Mouse (Mus musculus) liver, adult 2 months (tissue): ENCODE data around the gene Dnajb5. TPM values are rescaled to one million over a fixed set of nuclear protein-coding genes. Genes with fewer than 3 reads are reported as not detected.
A peak's percentile ranks its signal among the peaks of the same experiment; 100 is the strongest.

Experiments used
- DNase-seq: peaks from one replicate; pipeline ENCODE4 v3.0.0-alpha.2; 2011; ENCODE audit warnings: low read depth, low spot score; ENCODE audit errors: extremely low read depth
- H3K27ac ChIP-seq: fragments of 200-500 bp; replicated peaks from 2 replicates; pipeline ENCODE4 v1.5.1; 2012; ENCODE audit warnings: low read depth, mild to moderate bottlenecking, control low read depth, inconsistent platforms, low read length; ENCODE audit not compliant: insufficient read depth
- H3K27me3 ChIP-seq: fragments of 200-500 bp; 2 replicates; pipeline ENCODE4 v1.6.1; 2012; ENCODE audit warnings: mild to moderate bottlenecking, moderate library complexity, low read length, inconsistent platforms; ENCODE audit not compliant: control insufficient read depth, insufficient read depth
- H3K36me3 ChIP-seq: fragments of 200-500 bp; 2 replicates; pipeline ENCODE4 v1.6.1; 2012; ENCODE audit warnings: low read length, inconsistent platforms; ENCODE audit not compliant: control insufficient read depth, insufficient read depth
- H3K4me1 ChIP-seq: fragments of 200-500 bp; 2 replicates; pipeline ENCODE4 v1.6.1; 2011; ENCODE audit warnings: low read length; ENCODE audit not compliant: control insufficient read depth, insufficient read depth
- H3K4me3 ChIP-seq: fragments of 200-500 bp; 2 replicates; pipeline ENCODE4 v1.5.1; 2011; ENCODE audit warnings: low read depth, mild to moderate bottlenecking, control low read depth, low read length, moderate library complexity; ENCODE audit not compliant: insufficient read depth
- H3K79me2 ChIP-seq: fragments of 200-500 bp; 2 replicates; pipeline ENCODE4 v1.6.1; 2012; ENCODE audit warnings: inconsistent platforms, mild to moderate bottlenecking, low read length, moderate library complexity; ENCODE audit not compliant: control insufficient read depth, insufficient read depth
- H3K9ac ChIP-seq: fragments of 200-500 bp; 2 replicates; pipeline ENCODE4 v1.6.1; 2012; ENCODE audit warnings: low read depth, mild to moderate bottlenecking, control low read depth, inconsistent platforms, low read length
- CTCF ChIP-seq: fragments of 200-500 bp; IDR thresholded peaks from 2 replicates; pipeline ENCODE4 v1.5.1; 2011; ENCODE audit warnings: low read depth, low read length, control low read depth
- POLR2A ChIP-seq: fragments of 200-500 bp; IDR thresholded peaks from 2 replicates; pipeline ENCODE4 v1.6.1; 2011; ENCODE audit warnings: low read length, control low read depth; ENCODE audit not compliant: insufficient read depth; ENCODE audit errors: extremely low read depth
- WGBS: fragments of 180-500 bp; shearing (Covaris S2); methylation state at CpG from one replicate; pipeline ENCODE4 v1.1.7; 2018; 5-methylcytosine and 5-hydroxymethylcytosine counted together
- polyA plus RNA-seq: library from polyadenylated mRNA; depleted of rRNA; stranded (reverse); fragments of >200 nt; gene quantifications from 2 replicates; pipeline ENCODE4 v1.2.3, GENCODE M21; 2012
- total RNA-seq: library from RNA; depleted of rRNA; stranded (reverse); fragments of >200 nt; gene quantifications from 2 replicates; pipeline ENCODE4 v1.2.3, GENCODE M21; 2014

Dnajb5 gene
- total and polyA plus RNA-seq, 2 experiments, result 0.83 to 2.8 TPM

GRCm38 (mm10) chr4:42904966-42905365 lies 44.6 kb upstream of the Dnajb5 start:
- no peak for DNase-seq
- TF ChIP-seq POLR2A (no peak), CTCF (no peak)
- Histone ChIP-seq H3K79me2 (no peaks in the 10 kb centered on the region), H3K27me3 (0 out of 2 replicates have a peak, but pooled peaks cover 4% of the 10 kb centered on the region), H3K27ac (no peak overlapping the region), H3K36me3 (no peaks in the 10 kb centered on the region), H3K4me1 (no peaks in the 10 kb centered on the region), H3K4me3 (no peak overlapping the region), H3K9ac (no peak overlapping the region)
- 88% methylated on average over 6 of the region's 6 CpGs for WGBS

GRCm38 (mm10) chr4:42913391-42913790 lies 36.2 kb upstream of the Dnajb5 start:
- 40% methylated on average over 10 of the region's 10 CpGs for WGBS
- peaks cover 19% of the 10 kb centered on the region; the same call in 1 of the 2 replicates for H3K27me3 ChIP-seq
- DNase-seq, result no peak
- H3K27ac ChIP-seq, result no peak overlapping the region
- H3K36me3 ChIP-seq, result no peaks in the 10 kb centered on the region
- H3K4me3 ChIP-seq, result no peak overlapping the region
- no peaks in the 10 kb centered on the region for H3K79me2 ChIP-seq
- H3K9ac ChIP-seq, result no peak overlapping the region
- H3K4me1 ChIP-seq, result no peaks in the 10 kb centered on the region
- no peak for TF ChIP-seq POLR2A

- WGBS, result 80% methylated on average over 12 of the region's 12 CpGs
- DNase-seq, result no peak
- Histone ChIP-seq H3K9ac (no peak overlapping the region), H3K79me2 (no peaks in the 10 kb centered on the region), H3K36me3 (no peaks in the 10 kb centered on the region), H3K4me1 (no peaks in the 10 kb centered on the region), H3K27ac (no peak overlapping the region), H3K4me3 (no peak overlapping the region), H3K27me3 (peaks cover 19% of the 10 kb centered on the region; the same call in 1 of the 2 replicates)
- TF ChIP-seq POLR2A (no peak), CTCF (no peak)
These were observed 34.3 kb upstream of the Dnajb5 start for GRCm38 (mm10) chr4:42915311-42915710.

GRCm38 (mm10) chr4:42915966-42916365 lies 33.6 kb upstream of the Dnajb5 start:
- WGBS, result 80% methylated on average over 1 of the region's 1 CpGs
- Histone ChIP-seq H3K36me3 (no peaks in the 10 kb centered on the region), H3K27ac (no peak overlapping the region), H3K4me1 (no peaks in the 10 kb centered on the region), H3K27me3 (peaks cover 22% of the 10 kb centered on the region), H3K4me3 (no peak overlapping the region), H3K9ac (no peak overlapping the region), H3K79me2 (no peaks in the 10 kb centered on the region)
- DNase-seq, result no peak
- TF ChIP-seq CTCF (no peak), POLR2A (no peak)

- no peak within 1 kb of the TSS for H3K9ac ChIP-seq
- DNase-seq, result no peak
- peaks cover 22% of the 10 kb centered on the region for H3K27me3 ChIP-seq
- WGBS, result 8% methylated on average over 89 of the region's 90 CpGs
- H3K4me3 ChIP-seq, result peak within 1 kb of the TSS; percentile 36; the same call in 1 of the 2 replicates
- no peak for TF ChIP-seq POLR2A
- no peak for TF ChIP-seq CTCF
- no peaks in the 10 kb centered on the region for H3K36me3 ChIP-seq
- no peak within 1 kb of the TSS for H3K27ac ChIP-seq
- no peaks in the 10 kb centered on the region for H3K4me1 ChIP-seq
- no peaks in the 10 kb centered on the region for H3K79me2 ChIP-seq
These were observed 32.8 kb upstream of the Dnajb5 start, which contains the start of gene Phf24 for GRCm38 (mm10) chr4:42916617-42917401. TSS of gene Phf24 (plus strand) at chr4:42916660.

GRCm38 (mm10) chr4:42917402-42917774 lies 32.2 kb upstream of the Dnajb5 start:
- WGBS, result 4% methylated on average over 26 of the region's 26 CpGs
- peak overlapping the region; percentile 36; the same call in 1 of the 2 replicates for H3K4me3 ChIP-seq
- H3K27ac ChIP-seq, result no peak overlapping the region
- no peak for DNase-seq
- H3K27me3 ChIP-seq, result peaks cover 22% of the 10 kb centered on the region
- H3K36me3 ChIP-seq, result no peaks in the 10 kb centered on the region
- H3K4me1 ChIP-seq, result no peaks in the 10 kb centered on the region
- TF ChIP-seq POLR2A, result no peak
- TF ChIP-seq CTCF, result no peak
- no peak overlapping the region for H3K9ac ChIP-seq
- H3K79me2 ChIP-seq, result no peaks in the 10 kb centered on the region
